Mouse (Mus musculus): Measurements from ENCODE around the gene Sema6d.

- TF ChIP-seq CTCF (IDR thresholded peaks at IDR 0.05; ENCODE audit: control insufficient read depth, insufficient read depth, insufficient read length) (no peak), USF1 (IDR thresholded peaks at IDR 0.05; ENCODE audit: low read depth) (no peak), MAX (IDR thresholded peaks at IDR 0.05) (no peak), CEBPB (IDR thresholded peaks at IDR 0.05; ENCODE audit: low read depth) (no peak), FOSL1 (IDR thresholded peaks at IDR 0.05; ENCODE audit: insufficient read depth, low read length, poor library complexity, severe bottlenecking) (no peak), MYOG (IDR thresholded peaks at IDR 0.05; ENCODE audit: control insufficient read depth, extremely low read depth, insufficient read length) (no peak), MYOD1 (IDR thresholded peaks at IDR 0.05; ENCODE audit: control insufficient read depth, insufficient read length, low read depth) (no peak)
Measured at GRCm38 (mm10) chr2:124194041-124194440, 104.3 kb downstream of the Sema6d start.

Measured in C2C12 (cell line).